Mouse (Mus musculus) hematopoietic stem cell, adult 5-6 weeks (primary cell): ENCODE measurements around the gene Mapt. TPM values are rescaled to one million over a fixed set of nuclear protein-coding genes. Genes with fewer than 3 reads are reported as not detected.
A peak's percentile ranks its signal among the peaks of the same experiment; 100 is the strongest.

Source experiments
- ATAC-seq, 2 experiments: fragments of 125-278 bp in 1 of 2; replicated peaks in 1 of 2; 2 replicates each; pipeline ENCODE4 v1.8.0; 2016 to 2017; ENCODE audit warnings: inconsistent platforms in 2 of 2, mild to moderate bottlenecking in 2 of 2, moderate number of reproducible peaks in 2 of 2, low read depth in 1 of 2, moderate TSS enrichment in 1 of 2; ENCODE audit not compliant: low FRiP score in 2 of 2, poor library complexity in 2 of 2, severe bottlenecking in 2 of 2, insufficient read depth in 1 of 2, low TSS enrichment in 1 of 2
- total RNA-seq: library from RNA; stranded (forward); fragments of 172-1452, 232-1000 nt; gene quantifications from 2 replicates; pipeline ENCODE4 v1.2.3, GENCODE M21; 2017

The Mapt gene
- total RNA-seq, 1 experiment from 2014 or later: not detected

GRCm38 (mm10) chr11:104295145-104295544, 64.0 kb downstream of the Mapt start:
- no peak for ATAC-seq

GRCm38 (mm10) chr11:104295656-104296055, 64.5 kb downstream of the Mapt start:
- ATAC-seq: no peak

GRCm38 (mm10) chr11:104297671-104298070, 66.5 kb downstream of the Mapt start:
- ATAC-seq: no peak

GRCm38 (mm10) chr11:104302628-104303027, 71.4 kb downstream of the Mapt start:
- no peak for ATAC-seq

GRCm38 (mm10) chr11:104303088-104303960, 72.1 kb downstream of the Mapt start:
- ATAC-seq: no peak

- ATAC-seq: no peak
Observed at GRCm38 (mm10) chr11:104305711-104306110, 74.5 kb downstream of the Mapt start.

- no peak for ATAC-seq
Observed at GRCm38 (mm10) chr11:104306483-104306882, 75.3 kb downstream of the Mapt start.

- no peak for ATAC-seq
Observed at GRCm38 (mm10) chr11:104307136-104307535, 75.9 kb downstream of the Mapt start.

- ATAC-seq: no peak
Observed at GRCm38 (mm10) chr11:104309377-104310225, 78.4 kb downstream of the Mapt start.

GRCm38 (mm10) chr11:104310226-104310887, 79.2 kb downstream of the Mapt start:
- no peak for ATAC-seq

GRCm38 (mm10) chr11:104311643-104312042, 80.5 kb downstream of the Mapt start:
- no peak for ATAC-seq

GRCm38 (mm10) chr11:104315703-104316102, 84.5 kb downstream of the Mapt start:
- peak; percentile 61 to 63; a peak in 3 of 4 replicates for ATAC-seq

GRCm38 (mm10) chr11:104316685-104317400, 85.7 kb downstream of the Mapt start:
- no peak for ATAC-seq

GRCm38 (mm10) chr11:104317631-104318030, 86.4 kb downstream of the Mapt start:
- no peak for ATAC-seq

- peak; percentile 37 to 38; a peak in 2 of 4 replicates for ATAC-seq
Observed at GRCm38 (mm10) chr11:104318940-104319781, 88.0 kb downstream of the Mapt start.

GRCm38 (mm10) chr11:104320511-104320910, 89.3 kb downstream of the Mapt start:
- ATAC-seq: no peak
